Comparison of ENCODE assay signal across 8 mouse cellular contexts in genomic region chr6:39573791-39574554, GRCm38 (mm10). TPM values are rescaled to one million over a fixed set of nuclear protein-coding genes. Genes with fewer than 3 reads are reported as not detected.
DNase-seq lines count a peak whose midpoint lies in the region; ATAC-seq lines count a peak whose summit lies in the region.

Gene Adck2 (plus strand): TSS chr6:39573873.

- H3K4me2 ChIP-seq in lung, embryonic 16.5 days (ENCODE audit: low read depth, low read length), result peak within 1 kb of the TSS; percentile 81

- WGBS in lung, embryonic 16.5 days, result under 1% methylated on average over 49 of the region's 49 CpGs

- peak within 1 kb of the TSS; percentile 74 for H3K4me3 ChIP-seq in lung, embryonic 16.5 days (ENCODE audit: low read length)

- H3K9ac ChIP-seq in lung, embryonic 16.5 days (ENCODE audit: low read length), result peak within 1 kb of the TSS; percentile 82

- DNase-seq in MEL-GATA-1-ER (ENCODE audit: extremely low read depth, low read depth), result peak; percentile 76
- DNase-seq in cerebellum, adult 8-10 months, result peak; percentile 79
- DNase-seq in layer of hippocampus, adult 9-10 months (ENCODE audit: low spot score), result peak; percentile 32
- DNase-seq in ovary, postnatal 10 days (ENCODE audit: low spot score), result peak; percentile 29
- peak; percentile 85 for DNase-seq in thymus, postnatal 0 days (ENCODE audit: low spot score)

- no peaks in the 10 kb centered on the region for H3K27me3 ChIP-seq in lung, embryonic 16.5 days (ENCODE audit: control insufficient read depth, insufficient read depth, low read depth, low read length)

- H3K9me3 ChIP-seq in lung, embryonic 16.5 days (ENCODE audit: control insufficient read depth, low read length), result no peaks in the 10 kb centered on the region

- H3K27ac ChIP-seq in lung, embryonic 16.5 days (ENCODE audit: low read length), result peak within 1 kb of the TSS; percentile 82

- ATAC-seq in frontal cortex, adult (ENCODE audit: low TSS enrichment), result peak; percentile 97
- peak; percentile 96 for ATAC-seq in hematopoietic stem cell, adult 5-6 weeks (replicated peaks in 1 of 2; ENCODE audit: insufficient read depth in 1 of 2, low FRiP score in 2 of 2, low TSS enrichment in 1 of 2, low read depth in 1 of 2, poor library complexity in 2 of 2, severe bottlenecking in 2 of 2)
- ATAC-seq in lung, embryonic 16.5 days (ENCODE audit: low read depth), result peak; percentile 98

- no peaks in the 10 kb centered on the region; the same call in 1 of the 2 replicates for H3K36me3 ChIP-seq in lung, embryonic 16.5 days (ENCODE audit: control insufficient read depth, insufficient read depth, low read length)

- peaks cover 10% of the 10 kb centered on the region for H3K4me1 ChIP-seq in lung, embryonic 16.5 days (replicated peaks; ENCODE audit: control insufficient read depth, insufficient read depth, low read length)

RNA-seq across cellular contexts. Expression of gene Adck2, which starts in this region (rescaled TPM):
- 15.7 and 24.0 TPM in 2 replicates for total RNA-seq in hematopoietic stem cell, adult 5-6 weeks (2017)
- polyA plus RNA-seq in lung, embryonic 16.5 days (2015; fragmentation: Nextera tagmentation; extraction: Ambion mirVana), result 25.0 and 30.0 TPM in 2 replicates
- 27.9 and 29.0 TPM in 2 replicates for polyA plus RNA-seq in thymus, postnatal 0 days (2015; fragmentation: Nextera tagmentation; extraction: Ambion mirVana)

Comparison
In these comparisons a context has a peak if more than half of its experiments do, and no peak if none do; other contexts are left out.
1. Peak in every context shown above with its lines: DNase-seq, ATAC-seq, H3K4me3 ChIP-seq and H3K27ac ChIP-seq.
2. DNase-seq: peak in every context shown above with its lines; median percentile 85 in thymus, postnatal 0 days; 79 in cerebellum, adult 8-10 months; 76 in MEL-GATA-1-ER; 32 in layer of hippocampus, adult 9-10 months; 29 in ovary, postnatal 10 days.